Mouse (Mus musculus) cerebellum, adult 2 months (tissue): ENCODE data around the gene Yipf4.

Experiments used
- CTCF ChIP-seq: fragments of 200-500 bp; IDR thresholded peaks from 2 replicates; pipeline ENCODE4 v1.5.1; 2011; ENCODE audit warnings: low read depth, mild to moderate bottlenecking, control low read depth, low read length, moderate library complexity, borderline replicate concordance; ENCODE audit not compliant: insufficient read depth
- POLR2A ChIP-seq: fragments of 200-500 bp; IDR thresholded peaks from 2 replicates; pipeline ENCODE4 v1.6.1; 2011; ENCODE audit warnings: low read length, control low read depth, borderline replicate concordance; ENCODE audit not compliant: insufficient read depth

DNA sequence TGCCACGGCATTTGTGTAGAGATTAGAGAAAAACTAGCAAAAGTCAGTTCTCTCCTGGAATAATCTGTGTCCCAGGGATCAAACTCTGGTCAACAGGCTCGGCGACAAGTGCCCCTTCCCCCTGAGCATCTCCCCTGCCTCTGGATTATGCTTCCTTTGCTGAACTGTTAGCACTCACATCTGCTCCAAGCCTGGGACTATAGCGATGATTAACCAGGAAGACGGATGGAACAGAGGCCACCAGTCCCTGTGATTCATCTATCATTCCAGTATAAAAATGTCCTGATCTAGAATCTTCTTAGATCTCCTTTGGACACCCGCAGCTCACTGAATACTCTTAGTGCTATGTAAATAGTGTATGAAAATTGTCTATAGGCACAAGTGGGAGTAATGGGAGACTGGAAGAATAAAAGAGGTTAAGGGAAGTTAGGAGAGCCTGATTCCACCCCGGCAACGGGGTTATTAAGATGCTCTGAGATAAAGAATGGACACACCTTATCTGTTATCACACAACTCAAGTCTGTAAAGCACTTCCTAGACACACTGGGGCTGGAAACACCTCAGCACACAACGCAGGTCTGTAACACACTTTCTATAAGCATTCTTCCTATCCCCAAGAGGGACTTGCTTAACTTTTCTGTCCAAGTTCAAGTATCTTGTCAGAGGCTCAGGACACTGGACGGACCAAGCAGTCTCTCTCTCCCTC lies 31.2 kb upstream of the Yipf4 start:
- TF ChIP-seq CTCF (no peak), POLR2A (no peak)
